Mouse (Mus musculus): ENCODE results near the gene Cwc27.

Gene Cwc27

DNA sequence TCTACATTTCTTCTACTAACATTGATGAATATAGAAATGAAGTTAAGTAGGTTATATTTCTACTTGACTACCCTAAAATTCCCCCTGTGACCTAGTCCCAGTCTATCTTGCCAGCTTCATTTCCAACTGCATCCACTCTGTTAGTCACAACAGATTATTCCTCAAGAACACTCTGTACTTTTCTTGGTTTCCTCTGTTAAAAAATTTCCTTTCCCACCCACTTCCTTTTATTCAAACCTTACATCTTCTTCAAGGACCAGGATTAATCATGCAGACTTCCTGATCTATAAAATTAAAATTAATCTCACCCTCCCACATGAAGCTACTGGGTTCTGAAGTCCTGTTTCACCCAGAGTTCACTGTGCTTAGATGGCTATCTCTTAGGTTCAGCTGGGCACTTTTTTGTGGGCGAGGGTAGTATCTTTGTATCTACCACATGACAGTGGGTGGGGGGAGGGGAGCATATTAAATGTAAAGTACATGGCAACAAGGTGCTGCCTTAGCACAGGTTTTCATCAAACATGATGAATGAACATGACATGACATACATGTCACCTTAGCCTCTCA lies 37.8 kb downstream of the Cwc27 start:
- no peak for DNase-seq (ENCODE audit: low spot score in 2 of 2)

DNA sequence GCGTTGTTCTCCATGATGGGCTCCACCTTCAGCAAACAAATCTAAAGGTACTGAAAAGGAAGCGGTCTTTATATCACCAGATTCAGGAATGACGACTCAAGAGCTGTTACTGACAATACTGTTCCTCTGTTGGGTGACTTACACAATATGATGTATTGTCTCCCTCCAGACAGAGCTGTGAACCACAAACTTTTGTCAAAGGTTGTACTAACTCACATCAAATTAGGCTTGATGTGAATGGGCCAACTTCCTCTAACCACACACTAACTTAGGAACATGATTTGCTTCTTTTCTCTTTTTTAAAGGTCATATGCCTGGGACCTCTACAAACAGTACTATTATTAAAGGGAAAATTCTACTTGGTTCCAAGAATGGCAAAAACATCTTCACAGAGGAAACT lies 53.7 kb downstream of the Cwc27 start:
- no peak for DNase-seq (ENCODE audit: low spot score in 2 of 2)

DNA sequence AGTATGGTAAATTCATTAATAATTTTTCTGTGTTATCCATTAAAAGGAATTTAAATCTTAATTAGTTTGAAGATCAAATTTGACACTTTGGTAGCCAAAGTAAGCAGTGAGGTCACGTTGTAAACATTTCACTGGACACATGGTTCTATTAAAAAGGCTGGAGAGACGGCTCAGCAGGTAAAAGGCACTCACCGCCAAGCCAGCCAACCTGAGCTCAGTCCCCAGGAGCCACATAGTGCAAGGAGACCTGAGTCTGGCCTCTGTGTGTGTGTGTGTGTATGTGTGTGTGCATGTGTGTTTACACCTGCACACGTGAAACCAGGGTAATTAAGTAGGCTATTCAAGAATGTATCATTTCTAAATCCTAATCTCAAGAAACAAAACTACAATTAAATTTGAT lies 54.5 kb downstream of the Cwc27 start:
- DNase-seq (ENCODE audit: low spot score in 2 of 2): no peak

DNA sequence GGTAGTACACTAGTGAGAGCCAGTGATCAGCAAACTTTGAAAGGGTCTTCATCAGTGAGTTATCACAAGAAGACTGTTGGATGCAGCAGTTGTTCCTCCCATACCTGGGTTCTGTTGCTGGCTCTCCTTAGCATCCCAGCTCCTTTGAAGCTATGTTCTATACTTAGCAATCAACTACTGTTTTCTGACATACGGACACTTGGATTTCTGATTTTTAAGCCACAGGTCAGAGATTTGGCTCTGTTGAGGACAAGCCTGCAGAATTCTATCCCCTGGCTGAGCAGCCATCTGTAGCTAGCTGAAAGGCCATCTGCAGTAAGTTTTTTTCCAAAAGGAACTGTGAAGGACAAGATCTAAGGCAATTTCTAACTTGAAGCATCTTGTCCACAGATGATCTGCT lies 57.6 kb downstream of the Cwc27 start:
- DNase-seq (ENCODE audit: low spot score in 2 of 2): no peak

DNA sequence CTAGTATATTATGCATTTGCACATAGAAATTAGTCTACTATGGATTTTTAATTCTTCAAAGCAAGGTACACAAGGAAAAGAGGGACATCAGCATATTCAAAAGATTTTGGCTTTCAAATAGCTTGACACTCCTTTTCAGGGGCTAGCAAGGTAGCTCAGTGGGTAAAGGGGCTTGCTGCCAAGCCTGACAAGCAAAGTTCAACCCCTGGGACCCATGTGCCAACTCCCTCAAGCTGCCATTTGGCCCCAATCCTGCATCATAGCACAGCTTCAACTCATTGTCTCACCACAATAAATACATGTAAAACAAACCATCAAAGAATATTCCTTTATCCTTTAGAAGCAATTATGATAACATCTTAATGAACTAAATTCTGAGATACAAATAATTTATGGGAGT lies 69.9 kb downstream of the Cwc27 start:
- DNase-seq (ENCODE audit: low spot score in 2 of 2): no peak

DNA sequence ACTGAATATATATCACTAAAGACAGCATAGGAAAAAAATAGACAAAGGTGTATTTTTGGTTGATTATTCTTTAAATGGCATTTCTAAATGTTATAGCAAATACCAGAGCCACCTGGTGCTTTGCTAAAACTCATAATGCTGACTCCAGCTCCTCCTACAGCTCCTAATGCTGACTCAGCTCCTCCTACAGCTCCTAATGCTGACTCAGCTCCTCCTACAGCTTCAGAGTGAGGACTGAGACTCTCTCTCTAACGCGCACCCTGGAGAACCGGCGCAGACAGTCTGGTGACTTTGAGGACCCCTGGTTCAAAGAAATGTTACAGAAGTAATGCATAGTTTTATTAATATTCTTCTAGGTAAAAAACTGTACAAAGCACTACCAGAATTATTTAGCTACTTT lies 74.1 kb downstream of the Cwc27 start:
- DNase-seq (ENCODE audit: low spot score in 2 of 2): no peak

DNA sequence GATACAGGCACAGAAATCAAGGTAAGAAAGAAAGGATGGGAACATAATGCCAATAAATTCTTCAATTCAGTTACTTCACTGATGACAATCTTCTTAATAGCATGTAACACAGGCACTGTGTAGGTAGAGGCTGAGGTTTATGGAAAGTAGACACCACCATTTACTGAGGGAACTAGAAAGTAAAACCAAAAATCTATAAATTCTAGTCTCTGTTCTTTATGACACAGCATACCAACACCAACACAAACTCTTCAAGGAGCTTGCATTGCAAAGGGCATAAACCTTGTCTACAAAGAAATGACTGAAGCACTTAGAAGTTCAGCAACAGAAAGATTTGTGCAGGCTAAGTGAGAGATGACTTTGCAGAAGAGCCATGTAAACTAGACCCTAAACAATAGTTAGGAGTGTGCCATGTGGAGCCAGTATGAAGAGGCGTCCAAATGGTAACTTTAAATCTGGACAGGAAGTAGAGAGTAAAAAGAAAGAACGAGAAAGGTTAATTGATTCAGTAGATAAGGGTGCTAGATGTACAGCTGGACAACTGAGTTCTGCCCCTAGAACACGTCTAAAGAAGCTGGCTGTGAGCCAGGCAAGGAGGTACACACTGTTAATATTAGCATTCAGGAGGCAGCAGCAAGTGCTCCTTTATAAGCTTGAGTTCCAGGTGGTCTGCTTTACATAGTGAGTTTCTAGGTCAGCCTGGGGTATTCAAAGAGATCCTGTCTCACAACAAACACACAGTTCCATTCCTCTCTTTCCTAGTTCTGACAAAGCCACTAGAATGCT lies 87.5 kb downstream of the Cwc27 start:
- DNase-seq (ENCODE audit: low spot score in 2 of 2): no peak

DNA sequence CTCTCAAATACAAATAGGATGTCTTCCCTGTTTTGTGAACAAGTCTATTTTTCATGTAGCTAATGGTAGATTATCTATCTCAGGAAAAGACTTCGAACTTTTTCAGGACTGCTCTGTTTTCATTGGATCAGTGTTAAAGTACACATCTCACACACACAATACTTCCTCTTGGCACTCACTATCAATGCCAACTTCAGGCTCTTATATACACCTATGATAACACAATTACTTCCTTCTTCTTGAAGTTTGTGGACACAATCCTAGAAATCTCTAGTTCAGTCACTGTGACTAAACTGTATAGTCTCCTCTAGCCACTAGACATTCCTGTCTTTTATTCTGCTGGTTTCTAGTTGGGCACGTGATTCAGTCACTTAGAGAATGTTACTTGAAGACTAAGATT lies 89.3 kb downstream of the Cwc27 start:
- DNase-seq (ENCODE audit: low spot score in 2 of 2): no peak

DNA sequence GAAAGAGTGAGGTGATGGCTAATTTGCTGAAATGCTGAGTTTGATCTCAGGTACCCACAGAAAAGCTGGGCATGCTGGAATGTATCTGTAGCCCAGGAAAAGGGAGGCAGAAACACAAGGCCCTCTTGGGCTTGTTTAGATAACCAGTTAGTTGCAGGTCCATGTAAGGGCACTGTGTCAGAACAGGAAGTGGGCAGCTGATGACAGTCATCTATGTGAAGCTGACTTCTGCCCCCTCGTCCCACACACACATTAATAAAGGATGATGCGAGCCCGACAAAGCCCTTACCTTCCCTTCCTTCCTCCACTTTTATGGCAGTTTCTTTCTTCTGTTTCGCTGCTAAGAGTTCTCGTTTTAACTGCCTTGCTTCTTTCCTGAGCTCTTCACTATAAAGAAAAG lies 96.8 kb downstream of the Cwc27 start:
- DNase-seq (ENCODE audit: low spot score in 2 of 2): no peak

DNA sequence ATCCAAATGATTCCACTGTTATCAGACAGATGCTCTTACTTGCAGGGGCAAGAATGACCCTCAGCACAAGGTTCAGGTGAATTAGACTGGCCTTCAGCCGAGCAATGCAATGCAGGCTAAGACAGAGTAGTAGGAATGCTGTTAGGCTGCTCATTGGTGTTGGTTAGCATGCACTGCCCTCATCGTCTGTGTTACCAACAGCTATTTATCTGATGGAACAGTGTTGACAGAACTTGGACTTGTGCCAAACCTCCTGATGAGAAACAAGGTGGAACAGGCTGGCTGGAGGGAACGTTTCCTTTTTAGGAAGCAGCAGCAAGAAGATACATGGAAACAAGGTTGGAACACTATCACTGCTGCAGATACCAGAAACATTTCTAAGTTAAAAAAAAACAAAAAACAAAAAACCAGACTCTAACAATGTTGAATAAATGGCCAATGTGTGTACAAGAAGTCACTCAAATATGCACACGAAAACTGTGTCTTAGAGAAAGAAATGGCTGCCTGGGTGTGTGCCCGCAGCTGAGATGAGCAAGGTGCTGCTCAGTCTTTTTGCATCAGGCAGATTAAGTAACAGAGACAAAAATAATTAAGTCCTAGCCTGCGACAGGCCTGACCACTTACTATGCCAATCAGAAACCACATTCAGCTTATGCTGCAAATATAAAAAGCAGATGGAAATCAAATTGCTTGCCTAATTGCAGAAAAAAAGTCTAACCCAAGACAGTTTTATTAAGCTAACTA lies 122.2 kb downstream of the Cwc27 start:
- no peak for DNase-seq (ENCODE audit: low spot score in 2 of 2)

DNA sequence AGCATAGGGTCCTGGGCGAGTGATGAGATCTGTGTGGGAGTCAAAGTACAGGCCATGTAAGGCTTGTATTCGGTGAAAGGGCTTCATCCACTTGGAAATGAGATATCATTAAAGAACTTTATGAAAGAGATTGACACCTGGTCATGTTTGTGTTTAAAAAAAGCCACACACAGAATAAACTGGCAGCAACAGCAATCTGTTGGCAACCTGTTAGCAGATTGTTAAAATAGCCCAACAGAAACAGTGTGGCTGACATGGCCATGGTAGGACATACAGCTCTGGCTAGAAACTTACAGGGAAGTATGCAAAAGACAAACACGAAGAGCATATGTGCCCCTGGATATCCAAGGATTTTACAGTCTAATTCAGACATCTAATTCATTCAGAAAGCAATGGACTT lies 124.2 kb downstream of the Cwc27 start:
- DNase-seq (ENCODE audit: low spot score in 2 of 2): no peak

DNA sequence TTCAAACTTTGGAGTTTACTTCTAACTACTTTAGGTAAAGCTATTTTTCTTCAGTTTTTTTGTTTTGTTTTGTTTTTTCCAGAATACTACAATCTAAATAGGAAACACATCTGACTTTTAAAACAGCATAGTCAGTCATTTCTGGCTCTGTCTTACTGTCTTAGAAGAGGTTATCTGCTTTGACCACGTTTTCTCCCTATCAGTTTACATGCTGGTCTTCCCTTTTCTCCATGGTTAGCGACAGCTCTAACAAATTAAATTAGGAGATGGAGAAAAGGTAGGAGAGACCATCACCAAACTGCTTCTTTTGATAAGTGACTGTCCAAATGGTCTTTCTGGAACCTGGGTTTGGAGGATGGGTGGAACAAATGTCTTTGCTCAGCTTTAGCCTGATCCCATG lies 131.4 kb downstream of the Cwc27 start:
- DNase-seq (ENCODE audit: low spot score in 2 of 2): no peak

DNA sequence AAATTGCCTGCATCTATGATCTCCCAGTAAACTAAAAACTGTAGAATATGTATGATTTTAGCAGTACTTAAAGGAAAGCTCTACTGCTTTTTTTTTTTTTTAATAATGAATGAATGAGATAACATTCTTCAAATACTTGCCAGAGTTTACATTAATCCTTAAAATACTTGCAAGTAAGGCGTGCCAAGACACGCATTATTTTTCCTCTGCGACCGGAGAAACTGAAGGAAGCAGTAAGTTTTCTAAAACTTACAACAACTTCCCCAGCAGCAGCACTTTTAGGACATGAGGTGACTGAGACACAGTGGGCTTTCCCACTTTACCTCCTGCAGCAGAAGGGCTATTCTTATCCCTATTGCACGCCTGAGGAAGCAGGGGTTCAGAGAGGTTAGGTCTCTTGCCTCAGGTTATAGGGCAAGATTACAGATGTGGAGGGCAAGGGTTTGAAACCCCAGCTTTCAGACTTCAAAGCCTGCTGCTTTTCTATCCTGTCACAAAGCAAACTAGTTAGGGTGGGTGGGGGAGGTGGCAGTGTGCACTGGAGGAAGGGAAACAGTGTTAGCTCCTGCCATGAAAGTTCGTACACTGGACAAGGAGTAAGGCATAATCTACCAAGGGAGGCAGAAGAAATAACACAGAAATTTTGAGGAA lies 132.5 kb downstream of the Cwc27 start:
- DNase-seq (ENCODE audit: low spot score in 2 of 2): no peak

DNA sequence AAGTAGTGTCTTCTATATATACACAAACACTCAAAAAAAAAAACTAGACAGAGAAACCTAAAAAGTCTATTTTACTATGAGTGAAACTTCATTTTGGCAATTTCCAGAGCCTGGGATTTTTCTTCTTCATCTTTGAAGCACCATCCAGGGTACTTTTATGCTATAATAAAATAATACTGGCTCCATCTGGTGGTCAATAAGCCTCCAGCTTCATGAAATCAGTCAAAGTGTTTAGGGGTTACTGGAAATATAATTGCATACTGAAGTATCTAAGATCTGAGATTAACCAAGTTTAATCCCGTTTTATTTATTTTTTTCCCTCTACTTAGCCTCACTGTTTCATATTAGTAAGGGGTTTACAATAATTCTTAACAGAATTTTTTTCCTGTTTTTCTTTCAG lies 135.7 kb downstream of the Cwc27 start:
- no peak for DNase-seq (ENCODE audit: low spot score in 2 of 2)

DNA sequence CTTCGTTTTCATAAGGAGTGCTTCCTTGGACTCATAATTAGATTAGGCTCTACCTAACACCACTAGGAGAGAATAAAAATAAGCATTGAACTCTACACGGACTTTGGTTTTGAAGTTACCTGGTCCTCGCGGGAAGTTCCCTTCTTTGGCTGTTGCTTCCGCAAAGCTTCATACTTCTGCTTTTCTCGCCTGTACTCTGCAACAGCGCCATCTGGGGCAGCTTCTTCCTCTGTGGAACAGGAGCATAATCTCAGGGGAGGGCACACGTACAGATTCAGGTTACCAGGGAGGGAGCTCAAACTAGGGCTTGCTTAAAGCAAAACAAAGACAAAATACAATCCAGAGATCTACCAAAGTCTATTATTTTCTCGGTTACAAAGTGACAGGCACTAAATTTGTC lies 155.8 kb downstream of the Cwc27 start:
- no peak for DNase-seq (ENCODE audit: low spot score in 2 of 2)

DNA sequence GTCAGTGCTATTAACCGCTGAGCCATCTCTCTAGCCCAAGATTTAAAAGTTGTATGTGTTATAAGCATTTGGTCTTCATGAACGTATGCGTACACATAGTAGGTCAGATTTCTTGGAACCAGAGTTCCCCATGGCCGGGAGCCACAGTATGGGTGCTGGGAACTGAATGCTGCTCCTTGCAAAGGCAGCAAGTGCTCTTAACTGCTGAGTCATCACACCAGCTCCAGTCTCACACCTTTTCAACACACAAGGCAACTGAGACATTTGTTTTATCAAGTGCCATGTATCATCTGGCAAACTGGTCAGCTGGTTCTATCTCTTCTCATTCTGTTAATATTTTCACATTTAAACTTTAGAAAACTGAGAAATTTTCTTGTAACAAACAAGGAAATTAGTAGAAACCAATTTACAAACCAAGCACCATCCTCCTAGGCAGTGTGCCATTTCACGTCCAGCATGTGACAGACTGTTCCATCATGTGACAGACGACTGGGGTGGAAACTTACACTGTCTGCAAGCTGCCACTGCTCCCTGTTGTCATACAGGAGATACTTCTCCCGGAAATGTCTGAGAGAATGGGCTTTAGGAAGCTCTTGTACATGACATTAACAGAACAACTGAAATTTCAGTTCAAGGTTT lies 156.8 kb downstream of the Cwc27 start:
- DNase-seq (ENCODE audit: low spot score in 2 of 2): no peak

DNA sequence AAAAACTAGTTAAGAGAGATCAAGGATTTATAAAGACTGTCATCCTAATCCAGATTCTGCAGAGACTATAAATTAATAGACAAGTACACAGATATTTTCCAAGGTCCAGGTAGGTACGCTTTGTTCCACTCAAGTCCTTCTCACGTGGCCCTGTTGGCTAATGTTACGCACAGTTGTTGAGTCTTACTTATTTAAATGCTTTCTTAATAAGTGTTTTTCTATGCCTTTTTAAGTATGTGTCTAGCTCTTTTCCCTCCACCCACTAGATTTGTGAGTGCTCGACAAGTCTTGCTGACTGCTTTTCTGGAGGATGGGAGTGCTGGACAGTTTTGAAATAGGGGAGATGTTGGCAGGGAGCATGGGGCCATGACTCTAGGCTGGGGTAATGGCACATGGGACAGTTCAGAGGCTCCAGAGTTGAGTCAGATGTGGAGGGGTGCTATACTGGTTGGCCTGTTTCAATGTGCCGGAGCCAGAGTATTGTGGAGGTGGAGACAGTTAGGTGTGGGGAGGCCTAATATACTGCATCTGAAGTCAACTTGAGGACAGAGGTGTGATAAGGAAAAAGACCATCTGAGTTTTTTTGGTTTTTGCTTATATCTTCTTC lies 160.2 kb downstream of the Cwc27 start:
- no peak for DNase-seq (ENCODE audit: low spot score in 2 of 2)

DNA sequence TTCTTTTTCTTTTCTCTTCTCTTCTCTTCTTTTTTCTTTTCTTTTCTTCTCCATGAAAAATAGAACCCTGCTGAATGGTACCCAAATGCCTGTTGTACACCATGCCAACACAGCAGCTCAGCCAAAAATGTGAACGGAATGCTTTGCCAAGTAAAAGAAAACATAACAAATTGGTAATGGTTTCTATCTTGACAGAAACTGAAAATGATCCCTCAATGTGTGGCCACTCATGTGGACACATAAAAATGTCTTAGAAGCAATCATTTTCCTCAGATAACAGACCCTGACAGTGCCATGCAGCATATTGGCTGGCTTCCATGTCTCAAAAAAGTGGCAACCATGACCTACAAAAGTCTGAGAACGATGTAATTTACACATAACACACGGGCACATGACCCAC lies 161.8 kb downstream of the Cwc27 start:
- DNase-seq (ENCODE audit: low spot score in 2 of 2): no peak

DNA sequence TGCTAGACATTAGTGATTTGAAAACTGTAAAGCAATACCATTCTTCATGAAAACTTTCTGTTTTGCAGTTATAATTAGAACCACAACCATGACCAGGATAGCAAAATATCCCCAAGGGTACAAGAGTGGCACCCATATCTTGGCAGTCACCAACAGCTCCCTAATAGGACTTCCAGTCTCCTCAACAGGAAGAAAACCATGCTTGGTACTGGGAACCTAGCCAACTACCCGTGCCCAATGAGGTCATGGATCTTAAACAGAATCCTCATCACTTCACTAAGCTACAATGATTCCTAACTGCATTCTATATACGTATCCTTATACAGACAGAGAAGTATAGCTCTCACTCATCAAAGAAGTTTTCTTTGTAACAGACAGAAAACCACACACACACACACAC lies 165.2 kb downstream of the Cwc27 start:
- no peak for DNase-seq (ENCODE audit: low spot score in 2 of 2)

DNA sequence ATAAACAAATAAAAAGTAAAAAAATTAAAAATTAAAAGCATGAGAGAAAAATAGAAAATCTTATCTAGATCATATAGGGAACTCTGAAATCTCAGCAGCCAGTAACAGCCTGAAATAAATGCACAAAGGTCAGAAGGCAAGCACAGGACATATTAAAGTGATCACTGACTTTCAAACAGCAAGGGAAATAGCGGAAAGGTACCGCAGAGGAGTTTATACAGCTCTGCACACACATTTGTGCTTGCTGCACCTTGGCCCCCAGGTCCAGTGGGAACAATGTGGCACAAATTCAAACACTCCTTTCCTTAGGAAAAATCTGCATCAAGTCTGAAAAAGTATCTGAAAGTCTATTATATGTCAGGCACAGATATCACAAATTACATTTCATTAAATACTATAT lies 166.3 kb downstream of the Cwc27 start:
- DNase-seq (ENCODE audit: low spot score in 2 of 2): no peak

DNA sequence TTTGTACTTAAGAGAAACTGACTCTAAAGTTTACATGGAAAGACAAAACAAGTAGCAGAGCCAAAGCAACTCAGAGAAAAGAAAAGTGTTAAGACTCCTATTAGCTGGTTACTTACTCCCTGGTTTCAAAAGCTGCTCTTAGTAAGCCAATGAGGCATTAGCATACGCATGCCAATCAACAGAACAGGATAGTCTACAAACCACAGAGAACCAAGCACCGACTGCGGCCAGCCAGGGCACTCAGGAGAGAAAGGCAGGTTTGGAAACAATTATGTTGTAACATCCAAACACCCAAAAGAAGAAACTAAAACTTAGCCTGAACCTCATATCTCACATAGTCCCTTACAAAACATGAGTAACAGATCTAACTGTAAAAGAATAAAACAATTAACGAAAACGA lies 166.8 kb downstream of the Cwc27 start:
- DNase-seq (ENCODE audit: low spot score in 2 of 2): no peak
